Mouse (Mus musculus) CH12F3 (cell line): ENCODE measurements around the gene Prkn.

Source experiments
- in situ Hi-C: fragments of 300-500 bp; cut with MboI; formaldehyde crosslinking; loops from 2 replicates; pipeline ENCODE4 v1.14.3; 2020; ENCODE audit warnings: low sequenced_read_pairs

The Prkn gene

DNA sequence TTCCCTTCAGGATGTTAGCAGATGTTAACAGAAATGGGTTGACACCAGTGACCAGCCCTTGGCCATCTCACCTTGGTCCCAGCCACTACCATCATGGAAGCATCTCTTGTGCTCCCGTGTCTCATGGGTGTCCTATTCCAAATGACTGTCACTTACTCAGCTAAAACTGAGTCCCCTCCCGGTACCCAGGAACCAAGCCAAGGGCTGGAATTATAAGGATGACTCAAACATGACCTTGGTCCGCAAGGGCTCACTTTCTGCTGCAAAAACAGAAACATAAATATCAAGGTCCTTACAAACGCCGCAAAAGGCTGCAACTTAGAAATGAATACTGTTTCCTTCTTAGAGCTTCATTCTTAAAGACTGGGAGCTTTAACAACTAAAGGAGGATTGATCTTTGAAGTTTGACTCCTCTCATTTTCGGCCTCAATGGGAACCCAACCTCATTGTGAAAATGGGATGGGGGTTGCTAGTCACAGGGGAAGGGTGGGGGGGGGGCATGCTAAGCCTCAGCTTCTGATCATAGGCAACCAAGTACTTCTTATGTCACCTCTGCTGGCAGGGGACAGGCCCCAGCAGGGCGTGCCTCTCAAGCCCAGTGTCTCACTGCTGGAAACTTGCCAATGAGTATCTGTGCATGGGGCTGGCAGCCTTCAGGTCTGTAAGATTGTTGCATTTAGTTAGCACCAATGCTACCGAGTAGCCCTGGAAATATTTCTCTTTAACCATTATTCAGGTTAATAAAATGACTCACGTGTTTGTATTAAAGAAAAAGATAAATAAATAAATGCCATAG lies 1208.7 kb downstream of the Prkn start:
- in situ Hi-C loops = loop anchor here (25.0 kb wide), 1 partner anchor 338 kb away; the partner anchor contains the start of gene Plg

DNA sequence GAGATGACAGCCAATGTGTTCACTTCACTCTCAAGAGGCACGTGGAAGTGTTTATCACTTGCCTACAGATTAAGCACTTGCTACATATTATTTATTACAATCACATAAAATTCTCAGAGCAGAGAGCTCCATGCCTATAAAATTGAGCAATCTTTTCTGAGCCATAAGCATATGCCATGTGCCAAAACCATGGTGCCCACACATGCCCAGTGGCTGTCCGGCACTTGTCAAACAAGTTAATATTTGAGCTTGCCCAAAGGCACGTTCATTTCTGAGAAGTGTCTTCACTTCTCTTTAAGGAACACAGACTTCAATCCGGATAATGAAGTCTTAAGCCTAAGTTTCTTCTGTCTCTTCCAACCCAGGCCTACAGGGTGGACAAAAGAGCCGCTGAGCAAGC lies 1210.1 kb downstream of the Prkn start:
- in situ Hi-C loops = no loop called here

DNA sequence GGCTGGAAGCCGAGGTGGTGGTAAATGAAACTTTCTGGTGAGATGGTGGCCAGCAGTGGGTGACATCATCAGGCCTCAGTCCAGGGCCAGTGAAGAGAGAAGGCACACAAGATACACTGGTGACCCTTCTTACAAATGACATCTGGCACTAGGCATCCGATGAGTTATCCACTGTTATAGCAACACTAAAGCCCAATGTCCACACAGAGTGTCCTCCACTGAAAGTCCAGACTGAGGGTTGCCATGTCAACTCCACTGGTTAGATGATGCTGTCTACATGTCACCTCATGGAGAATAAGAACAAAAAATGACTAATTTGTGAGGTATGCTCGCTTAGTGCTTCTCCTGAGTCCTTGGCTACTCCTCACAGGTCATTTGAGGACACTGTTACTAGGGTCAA lies 1210.8 kb downstream of the Prkn start:
- in situ Hi-C loops = no loop called here

DNA sequence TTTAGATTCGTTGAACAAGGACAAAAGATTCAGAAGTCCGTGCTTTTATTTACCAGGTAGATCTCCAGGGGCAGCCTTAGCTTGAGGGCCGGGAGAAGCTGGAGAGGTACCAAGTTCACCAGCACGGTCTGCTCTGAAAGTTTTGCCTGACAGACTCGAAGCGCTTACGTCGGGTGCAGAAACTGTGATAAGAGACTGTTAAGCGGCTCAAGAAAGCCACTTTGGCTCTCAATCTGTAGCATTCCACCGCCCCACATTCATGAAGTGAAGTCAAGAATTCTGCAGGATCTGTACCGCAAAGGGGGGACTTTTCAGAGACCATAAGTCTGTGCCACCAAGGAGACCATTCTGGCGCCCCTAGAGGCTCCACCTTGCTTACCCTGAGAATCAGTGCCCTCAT lies 1212.5 kb downstream of the Prkn start:
- in situ Hi-C loops = no loop called here

DNA sequence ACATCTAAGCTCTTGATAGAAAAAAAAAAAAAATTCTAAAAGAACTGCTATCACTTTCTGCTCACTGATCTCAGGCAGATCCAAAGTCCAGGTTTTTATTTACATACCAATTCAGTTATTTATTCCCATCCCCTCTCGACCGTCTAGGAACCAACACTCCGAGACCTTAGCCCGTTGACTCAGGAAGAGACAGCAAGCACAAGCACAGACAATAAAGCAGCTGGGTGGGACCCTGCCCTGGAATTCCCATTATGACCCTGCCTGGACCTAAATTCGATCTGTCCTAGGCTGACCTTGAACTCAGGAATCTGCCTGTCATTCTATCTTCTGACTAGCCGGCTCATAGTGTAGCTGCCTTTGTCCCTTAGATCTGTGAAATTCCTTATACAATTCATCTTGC lies 1218.9 kb downstream of the Prkn start:
- in situ Hi-C loops = no loop called here

DNA sequence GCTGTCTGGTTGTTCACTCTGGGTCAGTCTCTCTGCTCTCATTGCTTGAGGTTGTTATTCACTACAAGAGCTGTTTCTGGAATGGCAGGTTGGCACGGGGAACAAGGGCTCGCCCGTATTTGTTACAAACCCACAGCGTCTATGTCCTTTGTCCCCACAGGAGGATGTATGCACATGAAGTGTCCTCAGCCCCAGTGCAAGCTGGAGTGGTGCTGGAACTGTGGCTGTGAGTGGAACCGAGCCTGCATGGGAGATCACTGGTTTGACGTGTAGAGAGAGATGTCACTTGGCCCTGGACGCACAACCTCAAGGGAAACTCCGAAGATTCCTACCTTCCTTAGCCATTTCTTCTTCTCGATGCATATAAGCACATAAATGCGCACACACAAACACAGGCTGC lies 1221.2 kb downstream of the Prkn start:
- in situ Hi-C loops = no loop called here

DNA sequence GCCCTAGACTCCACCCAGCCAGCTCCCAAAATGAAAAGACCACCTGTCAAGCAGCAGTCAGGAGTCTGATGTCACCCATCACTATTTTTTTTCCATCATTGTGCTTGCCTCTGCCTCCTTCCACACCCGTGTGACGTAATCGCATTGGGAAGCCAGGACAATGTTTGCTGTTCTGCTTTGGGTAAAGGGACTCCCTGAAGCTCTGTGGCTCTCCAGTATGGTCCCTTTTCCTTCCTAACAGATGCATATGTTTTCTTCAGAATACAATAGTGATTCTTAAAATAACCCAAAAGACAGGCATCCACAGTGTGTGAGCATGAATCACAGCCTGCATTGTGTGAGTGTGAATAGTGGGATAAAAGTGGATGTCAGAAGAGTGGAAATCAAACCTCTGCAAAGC lies 1222.7 kb downstream of the Prkn start:
- in situ Hi-C loops = no loop called here

DNA sequence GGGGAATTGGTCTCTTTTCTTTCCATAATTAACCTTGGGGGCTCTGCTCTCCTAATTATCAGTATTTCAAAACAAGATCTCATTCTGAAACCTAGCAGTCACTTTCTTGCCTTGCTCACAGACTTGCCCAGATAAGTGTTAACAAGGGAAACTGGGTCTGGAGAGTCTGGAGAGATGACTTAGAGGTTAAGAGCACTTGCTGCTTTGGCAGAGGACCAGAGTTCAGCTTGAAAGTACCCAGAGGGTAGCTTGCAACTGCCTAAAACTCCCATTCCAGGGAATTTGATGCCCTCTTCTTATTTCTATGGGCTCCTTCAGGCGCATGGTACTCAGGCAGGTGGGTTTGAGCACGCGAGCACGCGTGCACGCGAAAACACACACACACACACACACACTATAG lies 1223.3 kb downstream of the Prkn start:
- in situ Hi-C loops = no loop called here

DNA sequence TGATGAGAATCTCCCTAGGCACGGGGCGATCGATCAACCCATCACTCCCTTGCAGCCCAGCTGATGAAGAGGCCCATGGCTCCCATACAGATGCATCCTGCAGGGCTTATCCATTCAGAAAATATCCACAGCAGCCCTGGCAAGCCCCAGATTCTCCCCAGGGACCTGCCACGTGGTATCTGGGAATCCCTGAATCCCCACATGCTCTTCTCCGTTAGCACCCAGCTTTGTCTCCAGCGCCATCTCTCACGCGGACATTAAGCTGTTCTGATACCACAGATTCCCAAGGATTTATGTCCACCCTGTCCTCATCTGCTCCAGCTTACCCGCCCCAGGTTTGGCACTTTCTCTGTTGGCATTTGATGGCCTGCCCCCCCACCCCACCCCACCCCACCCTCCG lies 1225.9 kb downstream of the Prkn start:
- in situ Hi-C loops = no loop called here

DNA sequence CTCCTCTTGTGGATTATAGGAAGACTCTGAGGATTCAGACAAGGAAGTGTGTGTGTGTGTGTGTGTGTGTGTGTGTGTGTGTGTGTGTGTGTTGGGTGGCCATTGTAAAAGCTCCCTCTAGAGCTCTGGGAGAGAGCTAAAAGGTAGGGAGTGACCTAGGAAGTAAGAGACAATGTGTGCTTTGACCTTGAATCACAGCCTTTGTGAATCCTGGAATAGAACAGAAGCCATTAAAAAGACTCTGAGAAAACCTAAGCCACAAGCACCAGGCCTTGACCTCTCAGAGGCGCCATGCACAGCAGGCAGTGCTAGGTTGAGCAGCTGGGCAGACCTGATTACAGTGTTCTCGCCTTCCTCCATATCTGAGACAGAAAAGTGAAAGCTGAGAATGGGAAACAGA lies 1236.6 kb downstream of the Prkn start:
- in situ Hi-C loops = no loop called here

DNA sequence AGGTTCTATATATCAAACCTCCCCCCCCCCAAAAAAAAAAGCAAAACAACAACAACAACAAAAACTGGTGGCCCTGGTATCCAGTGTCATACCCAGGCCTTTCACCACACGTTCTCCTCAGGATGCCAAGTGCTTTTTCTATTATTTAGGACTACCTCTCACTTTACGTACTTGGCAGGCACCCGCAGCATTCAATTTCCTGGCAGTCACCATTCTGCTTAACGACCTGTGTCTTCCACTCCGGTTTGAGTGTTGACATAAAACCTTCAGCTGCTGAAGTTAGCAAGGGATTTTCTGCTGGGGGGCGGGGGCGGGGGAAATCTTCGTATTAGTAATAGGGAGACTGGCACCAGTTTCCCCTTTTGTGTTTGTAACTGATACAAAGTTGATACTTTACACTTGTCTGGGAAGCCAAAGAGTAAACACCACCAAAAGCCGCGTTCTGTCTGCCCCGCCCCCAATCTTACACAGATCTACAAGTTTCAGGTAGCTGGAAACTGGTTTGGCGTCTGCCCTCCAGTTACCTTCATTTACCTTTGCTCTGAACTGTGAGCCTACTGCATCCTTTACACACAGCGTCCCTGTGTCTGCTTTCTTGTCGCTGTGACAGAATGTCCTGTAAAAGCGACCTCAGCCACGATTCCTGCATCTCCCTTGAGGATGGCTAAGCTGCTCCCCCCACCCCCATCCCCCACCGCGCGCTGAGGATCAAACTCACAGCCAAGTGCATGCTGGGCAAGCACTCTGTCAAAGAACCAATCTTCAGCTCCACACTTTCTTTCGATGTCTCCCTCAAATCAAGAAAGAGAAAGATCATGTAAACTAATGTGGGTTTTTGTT lies 1240.7 kb downstream of the Prkn start:
- in situ Hi-C loops = no loop called here

DNA sequence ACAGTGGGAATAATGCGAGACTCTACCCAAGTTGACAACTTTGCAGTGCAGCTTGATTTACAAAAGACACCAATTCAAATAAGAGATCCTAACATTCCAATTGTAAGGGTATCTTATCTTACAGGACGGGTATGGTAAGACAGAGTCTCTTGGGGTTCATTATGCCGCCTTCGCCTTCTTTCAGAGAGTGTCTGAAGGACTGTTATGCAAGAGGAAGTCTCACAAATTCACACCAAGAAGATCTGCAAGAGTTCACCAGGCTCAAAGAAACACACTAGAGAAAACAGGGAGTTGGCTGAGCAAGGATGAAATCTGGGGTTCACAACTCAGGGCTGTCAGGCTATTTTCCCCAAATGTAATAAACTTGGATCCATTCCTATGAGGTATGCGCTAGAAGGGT lies 1242.0 kb downstream of the Prkn start:
- in situ Hi-C loops = no loop called here

DNA sequence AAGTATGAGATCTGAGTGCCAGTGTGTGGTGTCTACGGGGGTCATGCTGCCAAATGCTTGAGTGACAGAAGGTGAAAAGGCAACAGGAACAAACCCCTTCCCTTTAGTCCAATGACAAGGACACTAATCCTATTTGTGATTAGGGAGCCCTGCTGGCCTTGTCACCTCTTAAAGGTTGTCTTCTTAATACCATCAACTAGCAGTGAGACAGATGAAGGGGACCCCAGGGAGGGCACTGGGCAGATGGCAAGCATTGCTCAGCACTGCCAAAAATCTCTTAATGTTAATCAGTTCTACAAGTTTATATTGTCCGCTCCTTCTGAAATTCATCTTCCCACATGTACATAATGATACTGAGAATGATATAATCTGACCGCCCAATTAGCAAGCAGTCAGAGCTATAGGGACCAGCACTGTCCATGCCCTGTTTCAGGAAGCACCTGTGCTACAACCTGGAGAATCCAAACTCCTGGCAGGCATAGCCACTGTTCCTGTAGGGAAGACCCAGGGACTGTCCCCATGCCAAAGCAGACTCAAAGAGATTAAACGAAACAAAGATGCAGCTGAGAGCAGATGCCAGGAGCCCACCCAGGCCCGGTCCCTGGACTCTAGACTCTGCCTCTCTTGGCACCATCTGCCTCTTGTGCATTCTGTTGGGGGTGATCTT lies 1250.2 kb downstream of the Prkn start:
- in situ Hi-C loops = no loop called here

DNA sequence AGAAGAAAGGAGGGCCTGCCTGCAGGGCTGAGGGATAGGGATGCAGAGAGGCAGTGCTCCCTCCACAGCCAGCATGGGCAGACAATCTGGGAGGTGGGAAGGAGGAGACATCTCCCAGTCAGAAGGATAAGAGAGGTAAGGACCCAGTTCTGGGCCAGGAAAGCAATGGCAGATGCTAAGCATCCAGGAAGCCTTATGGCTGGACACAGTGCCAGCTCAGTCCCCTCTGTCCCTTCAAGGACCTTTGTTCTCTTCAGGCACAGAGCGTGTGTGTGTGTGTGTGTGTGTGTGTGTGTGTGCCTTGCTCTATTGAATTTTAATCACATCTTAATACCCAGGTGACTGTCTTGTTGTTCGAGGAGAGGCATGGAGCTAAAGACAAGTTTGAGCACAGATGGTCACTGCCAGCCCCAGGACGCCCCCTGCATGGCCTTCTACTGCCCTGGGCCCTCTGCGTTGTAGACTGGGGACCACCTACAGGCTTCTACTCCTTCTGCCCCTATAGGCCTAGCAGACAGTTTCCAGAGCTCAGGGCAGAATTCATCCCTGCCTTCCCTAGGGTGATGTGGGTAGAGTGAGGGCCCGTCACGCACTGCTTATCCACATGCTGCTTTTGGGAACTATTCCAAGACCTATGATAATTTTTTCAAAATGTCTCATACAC lies 1252.8 kb downstream of the Prkn start:
- in situ Hi-C loops = no loop called here

DNA sequence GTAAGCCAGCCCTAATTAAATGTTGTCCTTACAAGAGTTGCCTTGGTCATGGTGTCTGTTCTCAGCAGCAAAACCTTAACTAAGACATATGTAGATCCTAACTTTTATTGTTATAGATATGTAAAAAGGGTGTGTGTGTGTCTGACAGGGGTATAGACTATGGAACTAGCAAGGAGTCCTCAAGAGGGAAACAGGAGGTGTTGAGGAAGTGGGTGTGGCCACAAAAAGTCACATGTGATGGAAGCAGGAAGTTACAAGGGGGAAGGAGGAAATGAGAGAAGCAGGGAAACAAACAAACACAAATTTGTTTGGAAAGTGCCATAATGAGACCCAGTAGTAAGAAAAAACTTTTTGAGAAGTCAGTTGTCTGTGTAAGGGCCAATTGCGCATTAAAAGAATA lies 1253.8 kb downstream of the Prkn start:
- in situ Hi-C loops = no loop called here

DNA sequence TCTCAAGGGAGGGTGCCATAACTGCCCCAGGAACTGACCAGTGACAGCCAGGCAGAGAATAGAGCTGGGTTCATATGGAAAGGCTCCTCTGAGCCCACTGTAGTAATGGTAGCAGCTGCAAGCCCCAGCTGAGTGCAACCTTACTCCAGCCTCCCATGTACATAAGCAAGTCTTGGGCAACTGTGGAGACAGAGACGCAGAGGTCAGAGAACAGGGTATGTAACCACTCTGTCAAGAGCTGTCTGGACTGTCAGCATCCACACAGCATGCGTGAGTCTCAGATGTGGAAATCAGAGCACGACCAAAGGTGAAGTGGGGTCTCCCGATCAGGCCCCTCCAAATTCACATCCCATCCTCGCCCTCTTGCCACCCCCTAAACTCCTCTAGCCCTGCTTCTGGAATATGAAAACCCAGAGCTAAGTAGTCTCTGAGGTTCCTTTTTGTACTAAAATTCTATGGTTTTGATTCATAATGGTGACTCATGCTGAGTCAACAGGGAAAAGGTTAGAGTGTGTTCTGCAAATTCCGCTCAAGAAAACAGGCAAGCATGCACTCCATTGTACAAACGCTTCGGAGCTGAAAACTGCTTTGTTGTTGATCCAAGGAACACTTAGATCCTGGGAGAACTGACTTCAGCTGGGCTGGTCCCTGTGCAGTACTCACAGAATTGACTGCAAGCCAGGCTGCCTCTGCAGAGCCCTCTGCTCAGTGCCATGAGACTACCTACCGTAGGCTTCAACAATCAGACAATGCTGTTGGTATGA lies 1254.8 kb downstream of the Prkn start:
- in situ Hi-C loops = no loop called here

DNA sequence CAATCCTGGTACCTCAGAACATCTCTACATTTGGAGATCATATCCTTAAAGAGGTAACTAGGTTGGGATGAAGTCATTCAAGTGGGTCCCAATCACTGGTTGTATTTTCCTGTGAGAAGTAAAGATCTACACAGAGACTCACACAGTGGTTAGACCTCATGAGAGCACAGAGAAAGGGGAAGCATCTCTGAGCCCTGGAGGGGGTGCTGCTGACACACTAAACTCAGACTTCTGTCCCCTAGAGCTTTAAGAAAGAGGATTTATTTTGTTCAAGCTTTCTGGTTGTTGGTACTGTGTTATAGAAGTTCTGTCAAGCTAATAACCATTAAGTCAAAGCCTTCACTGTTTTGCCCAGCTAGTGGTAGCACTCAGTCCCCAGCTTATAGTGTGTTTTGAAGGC lies 1259.2 kb downstream of the Prkn start:
- in situ Hi-C loops = no loop called here

DNA sequence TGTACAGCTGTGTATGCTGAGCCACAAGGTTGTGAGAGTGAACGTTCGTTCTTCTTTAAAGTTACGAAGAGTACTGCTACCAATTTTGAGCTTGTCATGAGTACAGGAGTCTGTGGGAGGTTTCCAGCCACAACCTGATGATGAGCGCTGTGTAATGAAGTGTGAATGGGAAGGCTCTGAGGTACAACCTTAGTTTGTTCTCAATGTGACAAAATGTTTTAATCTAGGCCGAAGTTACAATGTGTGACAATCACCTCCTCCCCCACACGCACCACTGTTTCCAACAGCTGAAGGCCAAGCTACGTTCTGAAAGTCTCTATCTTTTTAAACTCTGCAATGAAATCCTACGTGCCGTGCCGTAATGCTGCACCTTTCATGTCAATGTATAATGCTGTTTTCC lies 1262.1 kb downstream of the Prkn start:
- in situ Hi-C loops = loop anchor here (10.0 kb wide), 1 partner anchor 102 kb away; no protein-coding TSS in a partner anchor

DNA sequence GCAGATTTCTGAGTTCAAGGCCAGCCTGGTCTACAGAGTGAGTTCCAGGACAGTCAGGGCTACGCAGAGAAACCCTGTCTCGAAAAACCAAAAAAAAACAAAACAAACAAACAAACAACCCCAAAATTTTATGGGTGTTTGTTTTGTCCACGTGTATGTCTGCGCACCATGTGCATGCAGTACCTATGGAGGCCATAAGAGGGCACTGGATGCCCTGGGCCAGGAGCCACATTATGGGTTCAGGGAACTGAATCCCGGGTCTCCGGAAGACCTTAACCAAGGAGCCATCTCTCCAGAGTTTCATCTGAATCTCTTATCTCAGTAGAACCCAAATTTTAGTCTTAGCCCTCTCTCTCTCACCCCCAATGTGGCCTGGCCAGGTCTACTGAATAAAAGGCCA lies 1263.6 kb downstream of the Prkn start:
- in situ Hi-C loops = loop anchor here (10.0 kb wide), 1 partner anchor 101 kb away; no protein-coding TSS in a partner anchor

DNA sequence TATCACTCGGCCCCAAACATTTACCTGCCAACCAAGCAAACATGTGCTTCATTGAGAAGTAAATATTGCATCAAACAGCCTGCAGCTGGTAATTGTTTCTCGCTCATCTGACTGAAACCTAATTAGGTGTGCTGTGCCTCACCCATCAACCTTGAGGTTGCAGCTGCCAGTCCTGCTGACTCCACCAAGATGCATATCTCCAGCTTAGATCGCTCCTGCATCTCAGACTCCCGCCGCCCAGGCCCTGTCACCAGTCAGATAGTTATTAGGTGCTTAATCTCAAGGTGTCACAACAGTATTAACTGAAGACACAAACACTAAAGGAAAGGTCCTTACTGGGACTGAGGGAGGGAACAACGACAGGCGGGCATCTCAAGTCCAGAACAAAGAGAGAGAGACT lies 1264.1 kb downstream of the Prkn start:
- in situ Hi-C loops = loop anchor here (10.0 kb wide), 1 partner anchor 101 kb away; no protein-coding TSS in a partner anchor
